Mouse (Mus musculus): ENCODE measurements around the gene Csf3r. TPM values are rescaled to one million over a fixed set of nuclear protein-coding genes. Genes with fewer than 3 reads are reported as not detected.
A peak's percentile ranks its signal among the peaks of the same experiment; 100 is the strongest.

Gene Csf3r
- total and polyA plus RNA-seq, 3 experiments = 0.06 TPM; not detected in 2

DNA sequence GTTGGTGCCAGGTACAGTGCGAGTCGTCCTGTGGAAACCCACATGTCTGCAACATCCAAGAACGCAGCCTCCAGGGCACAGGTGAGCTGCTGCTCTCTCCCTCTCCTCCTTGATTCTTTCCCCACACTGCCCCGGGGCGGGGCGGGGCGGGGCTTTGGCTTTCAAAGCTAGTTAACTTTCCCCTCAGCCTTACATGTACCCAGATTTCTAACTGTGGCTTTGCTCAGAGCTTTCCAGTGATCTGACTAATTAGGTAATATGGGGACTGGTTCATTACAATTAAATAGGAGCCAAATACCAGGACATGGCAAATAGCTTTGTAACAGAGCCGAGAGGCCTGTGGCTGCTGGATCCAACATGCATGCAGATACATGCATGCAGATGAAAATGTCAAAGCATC is 60.0 kb downstream of the Csf3r start:
- H3K27ac ChIP-seq (ENCODE audit: control insufficient read depth, low read depth, low read length) = no peak overlapping the region
- no peak overlapping the region for H3K4me3 ChIP-seq (ENCODE audit: control insufficient read depth in 1 of 2, insufficient read depth in 1 of 2, low read depth in 2 of 2, low read length in 2 of 2)
- no peak for TF ChIP-seq NELFE (IDR thresholded peaks at IDR 0.05; ENCODE audit: low read depth, low read length)
- no peak for TF ChIP-seq MYB (IDR thresholded peaks at IDR 0.05; ENCODE audit: low read depth, low read length)
- TF ChIP-seq POLR2AphosphoS2 (IDR thresholded peaks at IDR 0.05; ENCODE audit: low read length) = no peak
- no peak for TF ChIP-seq CHD2 (IDR thresholded peaks at IDR 0.05; ENCODE audit: low read length)
- TF ChIP-seq RCOR1 (IDR thresholded peaks at IDR 0.05; ENCODE audit: low read depth, low read length) = no peak
- no peak for TF ChIP-seq TBP (IDR thresholded peaks at IDR 0.05; ENCODE audit: low read depth, low read length)
- no peak for TF ChIP-seq E2F4 (IDR thresholded peaks at IDR 0.05; ENCODE audit: borderline replicate concordance, low read depth, low read length)
- TF ChIP-seq ETS1 (IDR thresholded peaks at IDR 0.05; ENCODE audit: low read depth, low read length) = no peak
- TF ChIP-seq EP300 (IDR thresholded peaks at IDR 0.05; ENCODE audit: low read depth in 1 of 2, low read length in 2 of 2) = no peak
- no peak for TF ChIP-seq MAZ (IDR thresholded peaks at IDR 0.05; ENCODE audit: low read depth, low read length)
- TF ChIP-seq USF2 (IDR thresholded peaks at IDR 0.05; ENCODE audit: borderline replicate concordance in 1 of 2, insufficient read depth in 1 of 2, low read depth in 1 of 2, low read length in 2 of 2) = no peak
- no peak for TF ChIP-seq TCF12 (IDR thresholded peaks at IDR 0.05; ENCODE audit: low read depth, low read length)
- no peak for TF ChIP-seq ZMIZ1 (IDR thresholded peaks at IDR 0.05; ENCODE audit: low read depth, low read length)
- H3K4me1 ChIP-seq (ENCODE audit: control insufficient read depth in 1 of 2, insufficient read depth in 2 of 2, low read length in 2 of 2) = peaks cover 7 to 23% of the 10 kb centered on the region in 2 experiments
- H3K9me3 ChIP-seq (replicated peaks; ENCODE audit: insufficient read depth, low read length) = no peaks in the 10 kb centered on the region
- peaks cover 0 to 8% of the 10 kb centered on the region in 2 experiments; a peak in 2 of 4 replicates for H3K36me3 ChIP-seq (ENCODE audit: control insufficient read depth in 1 of 2, insufficient read depth in 2 of 2, low read length in 2 of 2)
- no peaks in the 10 kb centered on the region for H3K79me2 ChIP-seq (ENCODE audit: control insufficient read depth, insufficient read depth, low read length, poor library complexity)
- H3K27me3 ChIP-seq (ENCODE audit: control insufficient read depth in 1 of 2, insufficient read depth in 2 of 2, low read length in 2 of 2) = no peaks in the 10 kb centered on the region
- DNase-seq (ENCODE audit: low read depth, low spot score) = no peak
- H3K9ac ChIP-seq (ENCODE audit: control insufficient read depth, low read depth, low read length, poor library complexity, severe bottlenecking) = no peak overlapping the region

DNA sequence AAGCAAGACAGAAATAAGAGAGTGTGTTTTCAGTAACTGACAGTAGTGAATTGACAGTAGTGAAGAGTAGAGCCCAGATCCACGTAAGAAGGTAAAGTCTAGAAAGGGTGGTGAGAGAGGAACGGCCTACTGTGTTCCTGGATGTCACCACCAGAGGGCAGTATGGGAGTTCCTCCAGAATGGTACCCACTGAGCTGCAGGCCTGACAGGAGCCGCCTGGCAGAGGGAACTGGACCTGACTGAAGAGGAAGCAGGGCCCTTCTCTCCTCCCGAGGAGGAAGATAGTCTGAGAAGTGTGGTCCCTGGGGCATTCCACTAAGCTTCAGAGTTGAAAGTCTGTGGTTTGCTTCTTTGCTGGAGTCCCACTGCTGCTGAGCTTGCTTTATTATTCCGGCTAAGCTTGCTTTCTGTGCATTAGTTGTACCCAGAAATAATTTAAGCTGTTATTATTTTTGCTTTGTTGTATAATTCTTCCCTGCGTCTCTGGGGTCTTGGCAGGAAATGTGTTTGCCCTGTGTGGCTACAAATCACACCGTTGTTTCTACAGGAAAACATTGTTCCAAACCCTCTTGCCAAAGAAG is 61.7 kb downstream of the Csf3r start:
- DNase-seq (ENCODE audit: low read depth, low spot score) = peak; percentile 92
- no peaks in the 10 kb centered on the region for H3K27me3 ChIP-seq (ENCODE audit: control insufficient read depth in 1 of 2, insufficient read depth in 2 of 2, low read length in 2 of 2)
- TF ChIP-seq SIN3A (IDR thresholded peaks at IDR 0.05; ENCODE audit: low read length) (peak; percentile 75), ZC3H11A (IDR thresholded peaks at IDR 0.05; ENCODE audit: low read depth, low read length) (peak; percentile 69), CTCF (IDR thresholded peaks at IDR 0.05 in 2 of 3, conservative IDR thresholded peaks at IDR 0.05 in 1 of 3; ENCODE audit: control insufficient read depth in 1 of 3, insufficient read depth in 1 of 3, low read depth in 2 of 3, low read length in 3 of 3, poor library complexity in 1 of 3, severe bottlenecking in 1 of 3) (peak; percentile 92 to 98 (median 95)), ZKSCAN1 (IDR thresholded peaks at IDR 0.05; ENCODE audit: low read depth, low read length) (no peak), RAD21 (IDR thresholded peaks at IDR 0.05; ENCODE audit: low read depth, low read length) (peak; percentile 90), SMC3 (IDR thresholded peaks at IDR 0.05; ENCODE audit: low read depth, low read length) (peak; percentile 93), CHD2 (IDR thresholded peaks at IDR 0.05; ENCODE audit: low read length) (no peak), HCFC1 (IDR thresholded peaks at IDR 0.05; ENCODE audit: low read depth, low read length) (0 out of 2 replicates have a peak, but pooled peaks have one; percentile 42)
- peaks cover 7 to 17% of the 10 kb centered on the region in 2 experiments for H3K4me1 ChIP-seq (ENCODE audit: control insufficient read depth in 1 of 2, insufficient read depth in 2 of 2, low read length in 2 of 2)
- H3K36me3 ChIP-seq (ENCODE audit: control insufficient read depth in 1 of 2, insufficient read depth in 2 of 2, low read length in 2 of 2) = peaks cover 0 to 8% of the 10 kb centered on the region in 2 experiments; a peak in 2 of 4 replicates
- no peak overlapping the region for H3K4me3 ChIP-seq (ENCODE audit: control insufficient read depth in 1 of 2, insufficient read depth in 1 of 2, low read depth in 2 of 2, low read length in 2 of 2)
- H3K9me3 ChIP-seq (replicated peaks; ENCODE audit: insufficient read depth, low read length) = no peaks in the 10 kb centered on the region
- no peak overlapping the region for H3K27ac ChIP-seq (ENCODE audit: control insufficient read depth, low read depth, low read length)
- H3K9ac ChIP-seq (ENCODE audit: control insufficient read depth, low read depth, low read length, poor library complexity, severe bottlenecking) = no peak overlapping the region
- H3K79me2 ChIP-seq (ENCODE audit: control insufficient read depth, insufficient read depth, low read length, poor library complexity) = no peaks in the 10 kb centered on the region

All from MEL (cell line).